Mouse (Mus musculus) hindbrain, embryonic 12.5 days (tissue): Measurements from ENCODE around the gene Ubl3. TPM values are rescaled to one million over a fixed set of nuclear protein-coding genes. Genes with fewer than 3 reads are reported as not detected.
A peak's percentile ranks its signal among the peaks of the same experiment; 100 is the strongest.

Experiments
- ATAC-seq: fragments of 200-750 bp; cut with Nextera tagmentation; 2 replicates; pipeline ENCODE4 v1.8.0; 2017; ENCODE audit warnings: moderate TSS enrichment; ENCODE audit not compliant: low FRiP score
- H3K27ac ChIP-seq: fragments of 300-500 bp; sonication (generic); 2 replicates; pipeline ENCODE4 v1.5.1; 2016; ENCODE audit warnings: mild to moderate bottlenecking
- H3K27me3 ChIP-seq: fragments of 300-500 bp; sonication (generic); 2 replicates; pipeline ENCODE4 v1.6.1; 2016; ENCODE audit warnings: mild to moderate bottlenecking
- H3K36me3 ChIP-seq: fragments of 300-500 bp; sonication (generic); 2 replicates; pipeline ENCODE4 v1.6.1; 2016; ENCODE audit warnings: mild to moderate bottlenecking
- H3K4me1 ChIP-seq: fragments of 300-500 bp; sonication (generic); 2 replicates; pipeline ENCODE4 v1.6.1; 2016
- H3K4me2 ChIP-seq: fragments of 300-500 bp; sonication (generic); replicated peaks from 2 replicates; pipeline ENCODE4 v1.6.1; 2016; ENCODE audit warnings: mild to moderate bottlenecking
- H3K4me3 ChIP-seq: fragments of 300-500 bp; sonication (generic); 2 replicates; pipeline ENCODE4 v1.5.1; 2016; ENCODE audit warnings: mild to moderate bottlenecking
- H3K9ac ChIP-seq: fragments of 300-500 bp; sonication (generic); 2 replicates; pipeline ENCODE4 v1.6.1; 2016; ENCODE audit warnings: mild to moderate bottlenecking, moderate library complexity
- H3K9me3 ChIP-seq: fragments of 300-500 bp; sonication (generic); replicated peaks from 2 replicates; pipeline ENCODE4 v1.6.1; 2016; ENCODE audit warnings: mild to moderate bottlenecking
- WGBS: fragments of 180-500 bp; shearing (Covaris S2); methylation state at CpG from one replicate; pipeline ENCODE4 v1.1.7; 2016; 5-methylcytosine and 5-hydroxymethylcytosine counted together
- polyA plus RNA-seq: library from polyadenylated mRNA; unstranded; fragments of >200 nt; fragmentation: Nextera tagmentation; extraction: Ambion mirVana; gene quantifications from 2 replicates; pipeline ENCODE4 v1.2.1, GENCODE M21; 2016

The Ubl3 gene
- polyA plus RNA-seq, 1 experiment from 2014 or later = 93.4 TPM

DNA sequence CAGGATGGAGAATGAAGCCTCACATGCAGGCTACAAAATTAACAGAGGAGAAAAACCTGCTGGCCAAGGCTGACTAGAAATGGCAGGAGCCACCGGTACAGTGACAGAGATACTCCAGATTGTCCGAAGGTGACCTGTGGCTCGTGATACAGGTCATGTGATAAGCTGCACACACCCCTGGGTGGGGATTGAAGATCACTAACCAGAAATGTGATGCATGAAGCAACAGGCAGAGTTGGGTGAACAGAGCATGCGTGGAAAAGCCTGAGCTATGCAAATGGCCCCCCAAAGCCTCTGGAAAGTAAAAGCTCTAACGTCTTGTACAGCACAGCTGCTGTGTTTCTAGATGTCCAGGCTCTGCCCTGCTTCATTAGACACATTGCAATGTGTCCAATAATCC, 3.9 kb upstream of the Ubl3 start:
- no peak for ATAC-seq
- no peaks in the 10 kb centered on the region for H3K9me3 ChIP-seq
- no peak overlapping the region for H3K4me3 ChIP-seq
- whole genome bisulfite sequencing = 85% methylated on average over 5 of the region's 5 CpGs
- no peak overlapping the region for H3K9ac ChIP-seq
- H3K27ac ChIP-seq = no peak overlapping the region
- H3K4me2 ChIP-seq = no peak overlapping the region
- no peaks in the 10 kb centered on the region for H3K36me3 ChIP-seq
- 0 out of 2 replicates have a peak, but pooled peaks cover 4% of the 10 kb centered on the region for H3K27me3 ChIP-seq
- H3K4me1 ChIP-seq = peaks cover 12% of the 10 kb centered on the region

DNA sequence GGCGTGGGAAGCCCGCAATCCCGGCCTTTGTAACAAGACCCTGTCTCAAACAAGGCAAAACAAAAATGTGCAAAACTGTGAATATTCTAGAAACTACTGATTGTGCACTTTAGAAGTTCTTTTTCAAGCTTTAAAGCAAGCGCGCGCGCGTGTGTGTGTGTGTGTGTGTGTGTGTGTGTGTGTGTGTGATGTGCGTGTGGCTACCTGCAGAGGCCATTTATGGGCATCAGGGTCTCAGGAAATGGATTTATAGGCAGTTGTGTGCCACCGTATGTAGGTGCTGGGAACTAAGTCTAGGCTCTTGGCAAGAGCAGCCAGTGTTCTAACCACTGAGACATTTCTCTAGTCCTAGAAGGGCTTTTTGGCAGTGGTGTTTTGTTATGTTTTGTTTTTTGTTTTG, 2.6 kb upstream of the Ubl3 start:
- Histone ChIP-seq H3K9ac (no peak overlapping the region), H3K4me3 (no peak overlapping the region), H3K4me1 (peaks cover 16% of the 10 kb centered on the region), H3K4me2 (peak overlapping the region; percentile 50), H3K27ac (no peak overlapping the region), H3K9me3 (no peaks in the 10 kb centered on the region), H3K36me3 (no peaks in the 10 kb centered on the region), H3K27me3 (0 out of 2 replicates have a peak, but pooled peaks cover 4% of the 10 kb centered on the region)
- no peak for ATAC-seq
- WGBS = 76% methylated on average over 10 of the region's 10 CpGs

DNA sequence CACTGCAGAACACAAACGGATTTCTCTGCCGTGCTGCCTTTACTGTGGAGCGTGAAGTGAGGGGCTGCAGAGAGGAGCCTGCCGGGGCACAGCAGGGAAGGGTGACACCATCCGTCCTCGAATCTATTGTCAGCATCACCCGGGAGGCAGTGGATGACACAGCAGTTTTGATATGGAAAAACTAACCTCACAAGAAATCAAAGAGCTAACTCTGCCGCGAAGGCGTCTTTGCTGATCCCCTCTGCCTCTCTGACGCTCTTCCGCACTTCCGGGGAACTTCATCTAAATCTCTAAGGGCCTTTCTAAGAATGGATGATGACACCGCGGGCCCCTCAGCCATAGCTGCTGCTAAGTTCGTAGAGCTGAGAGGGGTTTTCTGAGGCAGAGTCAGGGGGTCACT, 2.1 kb upstream of the Ubl3 start:
- peak overlapping the region; percentile 43 for H3K9ac ChIP-seq
- 3% methylated on average over 16 of the region's 16 CpGs for WGBS

DNA sequence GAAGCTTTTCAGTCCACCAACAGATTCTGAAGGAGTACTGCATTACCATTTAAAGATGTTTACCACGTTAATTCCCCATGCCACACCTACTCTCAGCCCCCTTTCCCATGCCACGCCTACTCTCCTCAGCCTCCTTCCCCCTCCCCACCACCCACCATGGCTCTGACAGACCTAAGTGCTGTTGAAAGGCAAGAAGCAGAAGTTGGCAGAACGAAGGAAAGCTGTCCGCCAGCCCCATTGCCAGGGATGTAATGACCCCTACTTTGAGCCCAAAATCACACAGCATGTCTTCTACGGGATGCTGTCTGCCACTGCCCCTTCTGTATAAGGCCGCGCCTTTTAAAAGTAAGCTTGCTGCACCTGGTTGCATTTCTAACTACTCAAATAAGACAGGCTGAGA, 1.7 kb upstream of the Ubl3 start:
- Histone ChIP-seq H3K27ac (no peak overlapping the region), H3K4me3 (peak overlapping the region; percentile 18; the same call in 1 of the 2 replicates), H3K4me2 (peak overlapping the region; percentile 50), H3K36me3 (no peaks in the 10 kb centered on the region), H3K27me3 (0 out of 2 replicates have a peak, but pooled peaks cover 4% of the 10 kb centered on the region), H3K4me1 (peaks cover 25% of the 10 kb centered on the region), H3K9me3 (no peaks in the 10 kb centered on the region), H3K9ac (peak overlapping the region; percentile 43)
- WGBS = 14% methylated on average over 7 of the region's 7 CpGs
- ATAC-seq = no peak

More for the DNA sequence above, 2.1 kb upstream of the Ubl3 start:
- ATAC-seq = no peak
- Histone ChIP-seq H3K4me1 (peaks cover 20% of the 10 kb centered on the region), H3K27me3 (0 out of 2 replicates have a peak, but pooled peaks cover 4% of the 10 kb centered on the region), H3K36me3 (no peaks in the 10 kb centered on the region), H3K9me3 (no peaks in the 10 kb centered on the region), H3K4me2 (peak overlapping the region; percentile 50), H3K27ac (no peak overlapping the region), H3K4me3 (peak overlapping the region; percentile 18)

DNA sequence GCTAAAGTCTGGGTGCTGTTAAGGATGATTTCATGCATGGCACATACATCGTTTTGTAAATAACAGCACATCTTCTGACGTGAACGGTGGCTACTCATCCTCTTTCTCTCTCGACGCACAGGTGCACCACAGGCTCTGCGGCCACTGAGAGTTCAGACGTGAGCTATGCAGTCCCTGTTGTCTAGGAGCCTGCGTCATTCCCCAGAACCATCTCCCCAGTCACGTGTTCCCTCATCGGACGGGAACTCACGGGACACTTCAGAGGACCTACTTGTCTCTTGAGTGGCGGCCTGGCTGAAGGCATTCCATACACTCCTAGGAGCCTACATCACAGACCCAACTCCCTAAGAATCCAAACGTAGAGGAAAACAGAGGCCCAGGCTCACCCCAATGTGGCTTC, 1.1 kb upstream of the Ubl3 start:
- H3K4me2 ChIP-seq = no peak overlapping the region
- no peak overlapping the region for H3K27ac ChIP-seq
- 28% methylated on average over 14 of the region's 14 CpGs for WGBS
- no peaks in the 10 kb centered on the region for H3K36me3 ChIP-seq
- H3K9me3 ChIP-seq = no peaks in the 10 kb centered on the region
- peaks cover 26% of the 10 kb centered on the region for H3K4me1 ChIP-seq
- no peak overlapping the region for H3K9ac ChIP-seq
- ATAC-seq = no peak
- 0 out of 2 replicates have a peak, but pooled peaks cover 4% of the 10 kb centered on the region for H3K27me3 ChIP-seq
- no peak overlapping the region for H3K4me3 ChIP-seq

DNA sequence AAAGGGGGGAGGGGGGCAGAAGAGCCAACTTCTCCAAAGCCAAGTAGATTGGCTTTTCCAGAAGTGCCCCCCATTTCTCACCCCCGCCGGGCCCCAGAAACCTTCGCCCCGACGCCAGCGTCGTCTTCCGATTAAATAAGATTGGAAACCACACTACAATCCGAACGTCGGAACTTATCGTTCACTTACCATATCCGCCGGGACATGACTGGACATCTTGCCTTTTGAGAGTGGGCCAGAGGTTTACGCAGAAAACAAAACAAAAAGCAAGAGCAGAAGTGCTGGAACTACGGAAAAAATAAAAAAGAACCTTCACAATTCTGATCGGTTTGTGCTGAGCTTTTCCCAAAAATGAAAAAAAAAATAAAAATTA, 839 bp downstream of the Ubl3 start:
- no peaks in the 10 kb centered on the region for H3K9me3 ChIP-seq
- no peaks in the 10 kb centered on the region for H3K36me3 ChIP-seq
- no peak for ATAC-seq
- peaks cover 36% of the 10 kb centered on the region for H3K4me1 ChIP-seq
- H3K9ac ChIP-seq = peak overlapping the region; percentile 76
- peak overlapping the region; percentile 64 for H3K4me2 ChIP-seq
- 0 out of 2 replicates have a peak, but pooled peaks cover 4% of the 10 kb centered on the region for H3K27me3 ChIP-seq
- H3K4me3 ChIP-seq = peak overlapping the region; percentile 59
- WGBS = under 1% methylated on average over 17 of the region's 17 CpGs
- peak overlapping the region; percentile 98 for H3K27ac ChIP-seq

DNA sequence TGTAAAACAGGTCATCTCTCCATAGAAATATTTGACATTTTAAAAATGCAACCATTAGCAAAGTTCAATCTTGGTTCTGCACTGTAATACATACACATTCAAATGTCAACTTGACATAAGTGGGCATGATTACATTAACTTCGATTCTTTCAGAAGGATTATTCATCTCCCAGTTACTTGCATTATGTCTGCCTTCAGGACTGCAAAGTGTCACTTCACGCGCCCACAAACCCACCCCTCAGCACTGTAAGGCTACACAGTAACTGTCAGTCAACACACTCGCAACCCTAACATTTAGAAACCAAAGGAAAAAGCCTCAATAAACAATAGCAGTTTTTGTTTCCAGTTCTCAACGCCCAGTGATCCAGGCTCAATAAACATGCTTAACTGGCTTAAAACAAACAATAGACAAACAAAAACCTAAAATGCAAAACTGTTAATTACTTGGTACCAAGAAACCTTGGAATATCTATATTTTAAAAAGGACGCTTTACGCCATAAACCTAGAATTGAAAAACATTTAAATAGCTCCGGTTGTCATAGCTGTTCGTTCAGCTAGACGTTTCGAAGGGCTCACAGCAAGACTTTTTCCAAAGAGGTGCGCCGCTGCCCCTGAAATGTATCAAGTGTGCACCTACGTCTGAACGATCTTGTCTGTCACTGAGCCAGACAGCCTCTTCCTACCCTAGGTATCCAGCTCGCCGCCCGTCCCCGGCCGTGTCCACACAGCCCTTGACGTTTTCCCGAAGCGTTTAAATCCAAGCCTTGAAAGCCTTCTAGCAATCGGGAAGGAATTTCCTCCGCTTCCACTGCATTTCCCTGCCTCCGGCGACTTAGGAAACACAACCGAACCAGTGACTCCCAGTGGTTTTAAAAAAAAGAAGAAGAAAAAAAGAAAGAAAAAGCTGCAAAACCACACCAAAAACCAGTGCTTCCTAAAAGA, 1.5 kb downstream of the Ubl3 start:
- Histone ChIP-seq H3K9me3 (no peaks in the 10 kb centered on the region), H3K9ac (peak overlapping the region; percentile 76), H3K36me3 (no peaks in the 10 kb centered on the region), H3K27ac (peak overlapping the region; percentile 98), H3K27me3 (0 out of 2 replicates have a peak, but pooled peaks cover 4% of the 10 kb centered on the region), H3K4me3 (peak overlapping the region; percentile 59), H3K4me2 (peak overlapping the region; percentile 64), H3K4me1 (peaks cover 38% of the 10 kb centered on the region)
- WGBS = under 1% methylated on average over 28 of the region's 28 CpGs
- ATAC-seq = no peak

DNA sequence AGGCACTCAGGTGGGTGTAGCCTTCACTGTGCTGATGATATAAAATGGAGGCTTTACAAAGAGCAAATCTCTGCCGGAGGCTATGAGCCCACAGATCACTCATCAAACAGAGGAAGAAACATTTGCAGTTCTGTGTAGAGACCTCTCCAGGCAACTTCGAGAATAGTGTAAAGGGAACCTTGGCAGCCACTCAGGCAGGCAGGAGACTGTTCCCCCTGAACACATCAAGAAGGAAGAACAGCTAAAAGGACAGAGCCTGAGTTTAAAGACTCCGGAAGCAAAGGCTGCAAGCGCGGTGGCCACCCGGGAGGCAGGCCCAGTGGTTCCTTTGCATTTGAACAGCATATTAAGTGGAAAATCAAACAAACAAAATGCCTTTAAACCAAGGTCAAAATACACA, 2.2 kb downstream of the Ubl3 start:
- Histone ChIP-seq H3K4me3 (peak overlapping the region; percentile 59), H3K9ac (peak overlapping the region; percentile 52), H3K36me3 (no peaks in the 10 kb centered on the region), H3K27ac (no peak overlapping the region), H3K4me2 (peak overlapping the region; percentile 64), H3K27me3 (0 out of 2 replicates have a peak, but pooled peaks cover 4% of the 10 kb centered on the region), H3K4me1 (peaks cover 40% of the 10 kb centered on the region), H3K9me3 (no peaks in the 10 kb centered on the region)
- no peak for ATAC-seq
- under 1% methylated on average over 6 of the region's 6 CpGs for WGBS

DNA sequence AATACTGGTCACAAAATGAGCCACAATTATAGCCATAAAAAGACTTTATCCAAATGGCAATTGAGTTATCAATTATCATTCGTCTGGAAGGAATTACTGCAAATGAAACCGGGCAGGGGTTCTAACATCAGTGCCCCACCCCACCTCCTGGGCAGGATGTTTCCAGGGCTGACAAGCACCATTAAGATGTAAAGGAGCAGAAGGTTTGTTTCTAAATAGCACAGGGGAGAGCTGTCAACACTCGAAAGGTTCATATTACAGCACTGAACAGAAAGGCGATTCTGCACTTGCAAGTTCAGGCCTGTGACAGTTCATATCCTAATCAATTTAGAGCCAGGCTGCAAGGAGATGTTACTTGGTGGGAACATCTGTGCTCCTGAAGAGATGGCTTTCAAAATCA, 3.3 kb downstream of the Ubl3 start:
- Histone ChIP-seq H3K4me2 (peak overlapping the region; percentile 64), H3K27me3 (0 out of 2 replicates have a peak, but pooled peaks cover 3% of the 10 kb centered on the region), H3K9ac (peak overlapping the region; percentile 38; the same call in 1 of the 2 replicates), H3K4me3 (peak overlapping the region; percentile 59), H3K36me3 (no peaks in the 10 kb centered on the region), H3K27ac (no peak overlapping the region), H3K9me3 (no peaks in the 10 kb centered on the region), H3K4me1 (peaks cover 32% of the 10 kb centered on the region)
- 10% methylated on average over 4 of the region's 4 CpGs for WGBS
- ATAC-seq = no peak

DNA sequence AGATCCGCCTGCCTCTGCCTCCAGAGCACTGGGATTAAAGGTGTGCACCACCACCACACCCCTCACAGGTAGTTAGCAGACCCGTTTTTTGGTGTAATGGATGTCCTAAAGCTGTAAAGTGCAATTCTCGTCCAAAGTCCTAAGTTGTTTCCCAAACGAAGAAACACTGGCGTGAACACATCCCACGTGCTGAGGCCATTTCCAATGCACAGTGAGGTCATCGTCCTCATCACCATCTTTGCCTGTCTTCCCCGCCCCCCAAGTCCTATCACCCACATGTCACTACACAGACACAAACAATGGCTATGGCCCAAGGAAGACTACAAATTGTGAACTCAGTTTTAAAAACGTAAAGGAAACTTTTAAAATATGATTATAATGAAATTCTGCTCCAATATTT, 4.0 kb downstream of the Ubl3 start:
- Histone ChIP-seq H3K27me3 (no peaks in the 10 kb centered on the region), H3K4me3 (no peak overlapping the region), H3K36me3 (no peaks in the 10 kb centered on the region), H3K9me3 (no peaks in the 10 kb centered on the region), H3K4me2 (peak overlapping the region; percentile 19; the same call in 1 of the 2 replicates), H3K9ac (peak overlapping the region; percentile 23; the same call in 1 of the 2 replicates), H3K27ac (no peak overlapping the region), H3K4me1 (peaks cover 28% of the 10 kb centered on the region)
- WGBS = 68% methylated on average over 9 of the region's 9 CpGs
- no peak for ATAC-seq

DNA sequence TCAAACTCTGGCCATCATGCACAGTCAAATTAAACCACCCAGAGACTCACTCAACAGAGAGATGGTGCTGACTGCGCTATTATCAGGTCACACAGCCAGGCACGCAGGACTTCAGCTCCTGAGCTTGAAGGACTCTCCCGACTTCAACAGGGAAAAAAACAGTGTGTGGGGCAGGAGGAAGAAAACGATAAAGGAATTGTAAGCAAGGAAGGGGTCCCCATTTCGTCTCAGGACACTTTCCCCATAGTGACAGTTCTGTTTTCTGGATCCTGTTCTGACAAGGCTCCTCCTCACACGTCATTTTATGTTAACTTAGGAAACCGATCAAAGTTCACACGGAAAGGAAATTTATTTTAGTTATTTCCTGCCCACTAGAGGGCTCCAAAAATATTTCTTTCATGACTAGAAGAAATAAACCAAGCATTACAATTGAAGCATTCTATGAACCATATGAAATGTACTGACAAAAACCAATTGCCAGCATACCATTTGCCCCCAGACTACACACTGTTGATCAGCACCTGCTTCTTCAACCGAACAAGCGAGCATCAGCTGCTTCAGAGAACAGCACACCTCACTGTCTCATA, 4.6 kb downstream of the Ubl3 start:
- Histone ChIP-seq H3K4me1 (peaks cover 28% of the 10 kb centered on the region), H3K9me3 (no peaks in the 10 kb centered on the region), H3K27ac (no peak overlapping the region), H3K36me3 (no peaks in the 10 kb centered on the region), H3K4me2 (peak overlapping the region; percentile 19; the same call in 1 of the 2 replicates), H3K27me3 (no peaks in the 10 kb centered on the region), H3K4me3 (no peak overlapping the region), H3K9ac (peak overlapping the region; percentile 23; the same call in 1 of the 2 replicates)
- no peak for ATAC-seq
- 46% methylated on average over 10 of the region's 10 CpGs for WGBS

DNA sequence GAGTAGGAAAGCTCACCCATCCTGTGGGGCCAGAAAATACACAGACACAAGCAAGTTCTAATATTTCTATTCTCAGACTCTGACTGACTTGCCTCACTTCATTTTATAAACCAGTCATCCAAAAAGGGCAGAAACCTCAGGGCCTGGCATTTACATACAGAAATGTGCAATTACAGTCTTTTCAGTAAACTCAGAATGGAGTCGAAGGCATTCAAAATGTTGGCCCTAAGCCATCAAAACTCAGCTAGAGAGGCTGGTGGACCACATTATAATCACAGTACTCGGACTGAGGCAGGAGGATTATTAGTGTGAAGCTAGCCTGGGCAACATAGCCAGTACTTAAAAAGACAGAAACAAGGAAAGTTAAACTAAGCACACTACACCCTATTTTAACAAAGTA, 5.6 kb downstream of the Ubl3 start:
- Histone ChIP-seq H3K27ac (no peak overlapping the region), H3K9me3 (no peaks in the 10 kb centered on the region), H3K36me3 (no peaks in the 10 kb centered on the region), H3K27me3 (no peaks in the 10 kb centered on the region), H3K4me2 (no peak overlapping the region), H3K9ac (no peak overlapping the region), H3K4me3 (no peak overlapping the region), H3K4me1 (peaks cover 31% of the 10 kb centered on the region)
- no peak for ATAC-seq
- WGBS = 62% methylated on average over 2 of the region's 2 CpGs
